Mouse (Mus musculus) bone marrow macrophage, adult 2 months (primary cell): Measurements from ENCODE around the gene Hexim1.

Experiments used
- CTCF ChIP-seq: IDR thresholded peaks from 2 replicates; pipeline ENCODE4 v1.5.1; 2012; ENCODE audit warnings: low read depth, mild to moderate bottlenecking, low read length, moderate library complexity
- POLR2A ChIP-seq: IDR thresholded peaks from 2 replicates; pipeline ENCODE4 v1.6.1; 2012; ENCODE audit warnings: mild to moderate bottlenecking, low read depth, low read length, borderline replicate concordance

DNA sequence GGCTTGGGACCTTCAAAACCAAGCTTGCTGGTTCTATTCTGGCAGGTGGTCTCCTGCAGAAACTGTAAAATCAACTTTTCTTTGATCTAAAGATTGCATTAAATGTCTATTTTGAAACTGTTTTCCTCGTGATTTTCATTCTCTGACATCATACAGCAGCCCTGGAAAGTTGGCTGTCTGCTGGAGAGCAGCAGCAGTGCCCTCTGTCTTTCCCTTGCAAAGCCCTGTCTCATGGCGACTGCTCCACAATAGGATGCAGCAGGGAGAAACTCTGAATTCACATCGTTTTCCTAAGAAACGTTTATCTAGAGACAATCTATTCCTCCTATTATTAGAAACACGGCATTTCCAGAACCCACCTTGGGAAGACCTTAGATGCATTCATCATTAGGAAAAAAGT, 3.6 kb downstream of the Hexim1 start:
- TF ChIP-seq CTCF = no peak
- no peak for TF ChIP-seq POLR2A
